Mouse (Mus musculus) midbrain, embryonic 14.5 days (tissue): Measurements from ENCODE around the gene Atcay. TPM values are rescaled to one million over a fixed set of nuclear protein-coding genes. Genes with fewer than 3 reads are reported as not detected.
A peak's percentile ranks its signal among the peaks of the same experiment; 100 is the strongest.
"Not testable (repeated sequence)": the region's sequence is repeated elsewhere in the genome, so short reads cannot be mapped to it uniquely, and the experiment has no call there.

Experiments
- ATAC-seq: fragments of 200-750 bp; cut with Nextera tagmentation; 2 replicates; pipeline ENCODE4 v1.8.0; 2017; ENCODE audit warnings: moderate number of reproducible peaks, moderate library complexity; ENCODE audit not compliant: low FRiP score, low TSS enrichment
- DNase-seq: peaks from one replicate; pipeline ENCODE4 v3.0.0-alpha.2; 2015
- H3K27ac ChIP-seq: fragments of 300-500 bp; sonication (generic); replicated peaks from 2 replicates; pipeline ENCODE4 v1.5.1; 2014; ENCODE audit warnings: mild to moderate bottlenecking, low read depth, low read length, moderate library complexity
- H3K27me3 ChIP-seq: fragments of 300-500 bp; sonication (generic); 2 replicates; pipeline ENCODE4 v1.6.1; 2014; ENCODE audit warnings: low read length, control low read depth, mixed read lengths; ENCODE audit not compliant: control insufficient read depth, insufficient read depth
- H3K36me3 ChIP-seq: fragments of 300-500 bp; sonication (generic); 2 replicates; pipeline ENCODE4 v1.6.1; 2014; ENCODE audit warnings: low read length, control low read depth; ENCODE audit not compliant: control insufficient read depth, insufficient read depth
- H3K4me1 ChIP-seq: fragments of 300-500 bp; sonication (generic); 2 replicates; pipeline ENCODE4 v1.6.1; 2014; ENCODE audit warnings: mild to moderate bottlenecking, antibody characterized with exemption, low read length, control low read depth; ENCODE audit not compliant: control insufficient read depth, insufficient read depth
- H3K4me2 ChIP-seq: fragments of 300-500 bp; sonication (generic); 2 replicates; pipeline ENCODE4 v1.6.1; 2014; ENCODE audit warnings: mild to moderate bottlenecking, low read length, moderate library complexity
- H3K4me3 ChIP-seq: fragments of 300-500 bp; sonication (generic); replicated peaks from 2 replicates; pipeline ENCODE4 v1.5.1; 2014; ENCODE audit warnings: low read depth, low read length
- H3K9ac ChIP-seq: fragments of 300-500 bp; sonication (generic); replicated peaks from 2 replicates; pipeline ENCODE4 v1.6.1; 2014; ENCODE audit warnings: mild to moderate bottlenecking, low read length, moderate library complexity
- H3K9me3 ChIP-seq: fragments of 300-500 bp; sonication (generic); 2 replicates; pipeline ENCODE4 v1.6.1; 2016; ENCODE audit warnings: low read length, control low read depth, mixed read lengths; ENCODE audit not compliant: control insufficient read depth
- WGBS: fragments of 180-500 bp; shearing (Covaris S2); extraction: QIAGEN DNeasy Blood & Tissue Kit; methylation state at CpG from one replicate; pipeline ENCODE4 v1.1.7; 2014; 5-methylcytosine and 5-hydroxymethylcytosine counted together
- polyA plus RNA-seq: library from polyadenylated mRNA; unstranded; fragments of >200 nt; fragmentation: Nextera tagmentation; extraction: Ambion mirVana; gene quantifications from 2 replicates; pipeline ENCODE4 v1.2.1, GENCODE M21; 2014

The Atcay gene
- polyA plus RNA-seq, 1 experiment from 2014 or later = 82.4 TPM

- H3K4me3 ChIP-seq, H3K9me3 ChIP-seq, ATAC-seq, H3K27ac ChIP-seq, H3K4me1 ChIP-seq, H3K27me3 ChIP-seq, H3K4me2 ChIP-seq, H3K9ac ChIP-seq: not testable (repeated sequence)
- peak; percentile 64 for DNase-seq
- WGBS = 18% methylated on average over 1 of the region's 1 CpGs
- H3K36me3 ChIP-seq = peaks cover 92% of the 10 kb centered on the region
Observed at GRCm38 (mm10) chr10:81217267-81217666, 13.4 kb downstream of the Atcay start.

- ATAC-seq = no peak
- Histone ChIP-seq H3K9ac (no peak overlapping the region), H3K9me3 (no peaks in the 10 kb centered on the region), H3K4me3 (no peak overlapping the region), H3K27me3 (no peaks in the 10 kb centered on the region), H3K27ac (no peak overlapping the region), H3K4me2 (no peak overlapping the region), H3K4me1 (no peaks in the 10 kb centered on the region), H3K36me3 (peaks cover 92% of the 10 kb centered on the region)
- 86% methylated on average over 6 of the region's 6 CpGs for WGBS
- DNase-seq = no peak
Observed at GRCm38 (mm10) chr10:81216810-81217209, 13.8 kb downstream of the Atcay start.

- Histone ChIP-seq H3K9me3 (no peaks in the 10 kb centered on the region), H3K27me3 (no peaks in the 10 kb centered on the region), H3K4me1 (no peaks in the 10 kb centered on the region), H3K9ac (no peak overlapping the region), H3K4me2 (no peak overlapping the region), H3K36me3 (peaks cover 92% of the 10 kb centered on the region), H3K4me3 (no peak overlapping the region), H3K27ac (no peak overlapping the region)
- WGBS = 99% methylated on average over 6 of the region's 6 CpGs
- no peak for ATAC-seq
- DNase-seq = no peak
Observed at GRCm38 (mm10) chr10:81216260-81216659, 14.4 kb downstream of the Atcay start.

GRCm38 (mm10) chr10:81210154-81210553 lies 20.5 kb downstream of the Atcay start:
- 97% methylated on average over 5 of the region's 5 CpGs for WGBS
- ATAC-seq (no peak), DNase-seq (peak; percentile 18)
- Histone ChIP-seq H3K4me1 (no peaks in the 10 kb centered on the region), H3K36me3 (peaks cover 93% of the 10 kb centered on the region), H3K4me3 (no peak overlapping the region), H3K9me3 (0 out of 2 replicates have a peak, but pooled peaks cover 3% of the 10 kb centered on the region), H3K4me2 (no peak overlapping the region), H3K27me3 (no peaks in the 10 kb centered on the region), H3K27ac (no peak overlapping the region), H3K9ac (no peak overlapping the region)

- Histone ChIP-seq H3K27me3 (no peaks in the 10 kb centered on the region), H3K36me3 (peaks cover 44% of the 10 kb centered on the region), H3K4me3 (no peak overlapping the region), H3K4me1 (no peaks in the 10 kb centered on the region), H3K27ac (peak overlapping the region; percentile 41; the same call in 1 of the 2 replicates), H3K4me2 (no peak overlapping the region), H3K9ac (no peak overlapping the region), H3K9me3 (no peaks in the 10 kb centered on the region)
- no peak for DNase-seq
- no peak for ATAC-seq
- 64% methylated on average over 4 of the region's 4 CpGs for WGBS
Observed at GRCm38 (mm10) chr10:81204137-81204536, 26.5 kb downstream of the Atcay start.

GRCm38 (mm10) chr10:81202978-81203720 lies 27.5 kb downstream of the Atcay start:
- no peak overlapping the region for H3K4me3 ChIP-seq

GRCm38 (mm10) chr10:81201807-81202758 lies 28.6 kb downstream of the Atcay start, which contains the start of gene Nmrk2:
TSS of gene Nmrk2 (minus strand) at chr10:81202051.
- 56% methylated on average over 13 of the region's 13 CpGs for WGBS
- no peak for DNase-seq
- no peaks in the 10 kb centered on the region for H3K27me3 ChIP-seq
- no peak for ATAC-seq
- no peaks in the 10 kb centered on the region for H3K4me1 ChIP-seq
- H3K9me3 ChIP-seq = no peaks in the 10 kb centered on the region
- H3K36me3 ChIP-seq = peaks cover 26% of the 10 kb centered on the region
- H3K9ac ChIP-seq = no peak within 1 kb of the TSS
- no peak within 1 kb of the TSS for H3K4me3 ChIP-seq
- H3K4me2 ChIP-seq = no peak within 1 kb of the TSS
- no peak within 1 kb of the TSS for H3K27ac ChIP-seq

More at GRCm38 (mm10) chr10:81202978-81203720, 27.5 kb downstream of the Atcay start:
- DNase-seq = no peak
- Histone ChIP-seq H3K27me3 (no peaks in the 10 kb centered on the region), H3K36me3 (peaks cover 36% of the 10 kb centered on the region), H3K4me1 (no peaks in the 10 kb centered on the region), H3K4me2 (no peak overlapping the region), H3K9me3 (no peaks in the 10 kb centered on the region), H3K27ac (peak overlapping the region; percentile 41), H3K9ac (no peak overlapping the region)
- WGBS = 71% methylated on average over 8 of the region's 8 CpGs
- ATAC-seq = no peak

GRCm38 (mm10) chr10:81200605-81201287 lies 29.9 kb downstream of the Atcay start:
- no peak for ATAC-seq
- WGBS = 80% methylated on average over 20 of the region's 20 CpGs

More at GRCm38 (mm10) chr10:81200605-81201287, 29.9 kb downstream of the Atcay start:
- Histone ChIP-seq H3K4me3 (no peak overlapping the region), H3K27me3 (peaks cover 10% of the 10 kb centered on the region; the same call in 1 of the 2 replicates), H3K4me2 (no peak overlapping the region), H3K27ac (no peak overlapping the region), H3K4me1 (no peaks in the 10 kb centered on the region), H3K9me3 (no peaks in the 10 kb centered on the region), H3K36me3 (peaks cover 14% of the 10 kb centered on the region), H3K9ac (no peak overlapping the region)
- DNase-seq = no peak
